Mouse (Mus musculus) gastrocnemius, postnatal 25 days (tissue): ENCODE results near the gene Olfr688. TPM values are rescaled to one million over a fixed set of nuclear protein-coding genes. Genes with fewer than 3 reads are reported as not detected.

Experiments
- DNase-seq: peaks from one replicate; pipeline ENCODE4 v3.0.0; 2022
- long read RNA-seq, 2 experiments: library from polyadenylated mRNA; stranded (forward); transcript quantifications; one replicate each; pipeline ENCODE4 v2.0.0; 2021
- total RNA-seq, 2 experiments: library from RNA; stranded (reverse); gene quantifications; 1 replicate in 1 of 2; 2 replicates in 1 of 2; pipeline ENCODE4 v1.2.3; 2021

Olfr688 gene
- not detected for total RNA-seq
- long read RNA-seq, experiment 1: 0 reads
- long read RNA-seq, experiment 2: 0 reads

GRCm38 (mm10) chr7:105287795-105288194, at the start of gene Olfr688:
TSS of gene Olfr688 (plus strand) at chr7:105288095.
- DNase-seq: no peak

GRCm38 (mm10) chr7:105247671-105248070, 40.2 kb upstream of the Olfr688 start:
- no peak for DNase-seq

- no peak for DNase-seq
Observed at GRCm38 (mm10) chr7:105248197-105248596, 39.7 kb upstream of the Olfr688 start.

GRCm38 (mm10) chr7:105256656-105257055, 31.2 kb upstream of the Olfr688 start:
- no peak for DNase-seq

GRCm38 (mm10) chr7:105272426-105272825, 15.5 kb upstream of the Olfr688 start:
- no peak for DNase-seq

GRCm38 (mm10) chr7:105290051-105290450, 2.2 kb downstream of the Olfr688 start:
- no peak for DNase-seq

GRCm38 (mm10) chr7:105310865-105311264, 23.0 kb downstream of the Olfr688 start, which contains the start of gene Olfr689:
TSS of gene Olfr689 (plus strand) at chr7:105311165.
- no peak for DNase-seq

GRCm38 (mm10) chr7:105325302-105325701, 37.4 kb downstream of the Olfr688 start:
- DNase-seq: no peak

- DNase-seq: no peak
Observed at GRCm38 (mm10) chr7:105334004-105334403, 46.1 kb downstream of the Olfr688 start, which contains the start of gene Olfr690. TSS of gene Olfr690 (minus strand) at chr7:105334104.

Other genes starting within 250 kb of the Olfr688 start
- not detected for gene Olfr677, start 236.7 kb upstream of the Olfr688 start, total RNA-seq
- gene Olfr678, start 223.6 kb upstream of the Olfr688 start, total RNA-seq: not detected
- gene Olfr679, start 206.9 kb upstream of the Olfr688 start, total RNA-seq: not detected
- gene Olfr680-ps1, start 195.3 kb upstream of the Olfr688 start, total RNA-seq: not detected
- not detected for gene Olfr681, start 171.3 kb upstream of the Olfr688 start, total RNA-seq
- gene Olfr683, start 141.1 kb upstream of the Olfr688 start, total RNA-seq: not detected
- gene Olfr684, start 124.4 kb upstream of the Olfr688 start, total RNA-seq: not detected
- gene Olfr685, start 102.1 kb upstream of the Olfr688 start, total RNA-seq: not detected
- not detected for gene Olfr686, start 80.6 kb upstream of the Olfr688 start, total RNA-seq
- not detected for gene Olfr689, start 23.1 kb downstream of the Olfr688 start, total RNA-seq
- not detected for gene Olfr690, start 46.0 kb downstream of the Olfr688 start, total RNA-seq
- gene Olfr691, start 54.2 kb downstream of the Olfr688 start, total RNA-seq: not detected
- gene Olfr692, start 80.1 kb downstream of the Olfr688 start, total RNA-seq: not detected
- gene Gm5901, start 86.9 kb downstream of the Olfr688 start, total RNA-seq: not detected
- 10 to 100 TPM; 12.5 to 12.9 TPM for gene Fam160a2, start 112.0 kb downstream of the Olfr688 start, total RNA-seq
- gene Cnga4, start 116.5 kb downstream of the Olfr688 start, total RNA-seq: not detected
- gene Cckbr, start 137.6 kb downstream of the Olfr688 start, total RNA-seq: not detected
- gene Cavin3, start 194.2 kb downstream of the Olfr688 start, total RNA-seq: 10 to 100 TPM; 14.3 to 19.6 TPM